Mouse (Mus musculus): ENCODE measurements at regions not wholly inside any gene's neighbourhood (a gene's known extent, or its start where the extent isn't known, plus 50 kb on each side); places are given as distances from the start of the nearest gene placed in this dataset.

- TF ChIP-seq CTCF (IDR thresholded peaks at IDR 0.05; ENCODE audit: low read depth), result no peak
- TF ChIP-seq EP300 (IDR thresholded peaks at IDR 0.05; ENCODE audit: low read depth), result no peak
Observed at GRCm38 (mm10) chr19:60138881-60139280, 87.6 kb downstream of the Fam204a start.

All from liver, embryonic 14.5 days (tissue).